Mouse (Mus musculus): Measurements from ENCODE around the gene Dnajc7.

Dnajc7 gene

GRCm38 (mm10) chr11:100561748-100562147 lies 58.2 kb downstream of the Dnajc7 start:
- H3K4me3 ChIP-seq (replicated peaks; ENCODE audit: low read length) = 0 out of 2 replicates have a peak overlapping the region, but pooled peaks have one; percentile 8
- no peaks in the 10 kb centered on the region for H3K27me3 ChIP-seq (ENCODE audit: insufficient read depth, low read length)
- TF ChIP-seq NANOG (IDR thresholded peaks at IDR 0.05; ENCODE audit: borderline replicate concordance, low read length) (no peak), CTCF (conservative IDR thresholded peaks at IDR 0.05; ENCODE audit: low read length) (no peak), POU5F1 (IDR thresholded peaks at IDR 0.05; ENCODE audit: borderline replicate concordance, low read length) (no peak)
- H3K9me3 ChIP-seq (ENCODE audit: low read length) = no peaks in the 10 kb centered on the region
- H3K4me1 ChIP-seq (replicated peaks; ENCODE audit: low read depth, low read length) = peaks cover 88% of the 10 kb centered on the region
- H3K36me3 ChIP-seq (ENCODE audit: insufficient read depth, low read length) = no peaks in the 10 kb centered on the region

GRCm38 (mm10) chr11:100559476-100559875 lies 60.5 kb downstream of the Dnajc7 start:
- Histone ChIP-seq H3K27me3 (ENCODE audit: insufficient read depth, low read length) (no peaks in the 10 kb centered on the region), H3K9me3 (ENCODE audit: low read length) (no peaks in the 10 kb centered on the region), H3K4me3 (replicated peaks; ENCODE audit: low read length) (0 out of 2 replicates have a peak overlapping the region, but pooled peaks have one; percentile 51), H3K4me1 (replicated peaks; ENCODE audit: low read depth, low read length) (peaks cover 93% of the 10 kb centered on the region), H3K36me3 (ENCODE audit: insufficient read depth, low read length) (no peaks in the 10 kb centered on the region)
- TF ChIP-seq POU5F1 (IDR thresholded peaks at IDR 0.05; ENCODE audit: borderline replicate concordance, low read length) (no peak), NANOG (IDR thresholded peaks at IDR 0.05; ENCODE audit: borderline replicate concordance, low read length) (peak; percentile 100)

GRCm38 (mm10) chr11:100557563-100557962 lies 62.4 kb downstream of the Dnajc7 start:
- no peaks in the 10 kb centered on the region for H3K9me3 ChIP-seq (ENCODE audit: low read length)
- peaks cover 91% of the 10 kb centered on the region for H3K4me1 ChIP-seq (replicated peaks; ENCODE audit: low read depth, low read length)

GRCm38 (mm10) chr11:100555583-100555982 lies 64.4 kb downstream of the Dnajc7 start:
- Histone ChIP-seq H3K4me3 (replicated peaks; ENCODE audit: low read length) (peak overlapping the region; percentile 73), H3K4me1 (replicated peaks; ENCODE audit: low read depth, low read length) (peaks cover 90% of the 10 kb centered on the region), H3K9me3 (ENCODE audit: low read length) (no peaks in the 10 kb centered on the region), H3K36me3 (ENCODE audit: insufficient read depth, low read length) (no peaks in the 10 kb centered on the region), H3K27me3 (ENCODE audit: insufficient read depth, low read length) (no peaks in the 10 kb centered on the region)
- TF ChIP-seq CTCF (conservative IDR thresholded peaks at IDR 0.05; ENCODE audit: low read length) = peak; percentile 62
- no peak for TF ChIP-seq POU5F1 (IDR thresholded peaks at IDR 0.05; ENCODE audit: borderline replicate concordance, low read length)
- TF ChIP-seq NANOG (IDR thresholded peaks at IDR 0.05; ENCODE audit: borderline replicate concordance, low read length) = no peak

More at GRCm38 (mm10) chr11:100557563-100557962, 62.4 kb downstream of the Dnajc7 start:
- TF ChIP-seq CTCF (conservative IDR thresholded peaks at IDR 0.05; ENCODE audit: low read length) = no peak
- no peak for TF ChIP-seq POU5F1 (IDR thresholded peaks at IDR 0.05; ENCODE audit: borderline replicate concordance, low read length)
- no peak for TF ChIP-seq NANOG (IDR thresholded peaks at IDR 0.05; ENCODE audit: borderline replicate concordance, low read length)
- Histone ChIP-seq H3K4me3 (replicated peaks; ENCODE audit: low read length) (peak overlapping the region; percentile 32), H3K27me3 (ENCODE audit: insufficient read depth, low read length) (no peaks in the 10 kb centered on the region), H3K36me3 (ENCODE audit: insufficient read depth, low read length) (no peaks in the 10 kb centered on the region)

- Histone ChIP-seq H3K27me3 (ENCODE audit: insufficient read depth, low read length) (no peaks in the 10 kb centered on the region), H3K9me3 (ENCODE audit: low read length) (no peaks in the 10 kb centered on the region), H3K4me3 (replicated peaks; ENCODE audit: low read length) (peak overlapping the region; percentile 39; the same call in 1 of the 2 replicates), H3K4me1 (replicated peaks; ENCODE audit: low read depth, low read length) (peaks cover 92% of the 10 kb centered on the region), H3K36me3 (ENCODE audit: insufficient read depth, low read length) (no peaks in the 10 kb centered on the region)
- TF ChIP-seq CTCF (conservative IDR thresholded peaks at IDR 0.05; ENCODE audit: low read length) (no peak), NANOG (IDR thresholded peaks at IDR 0.05; ENCODE audit: borderline replicate concordance, low read length) (no peak), POU5F1 (IDR thresholded peaks at IDR 0.05; ENCODE audit: borderline replicate concordance, low read length) (no peak)
These were observed 67.1 kb downstream of the Dnajc7 start for GRCm38 (mm10) chr11:100552842-100553241.

- Histone ChIP-seq H3K27me3 (ENCODE audit: insufficient read depth, low read length) (no peaks in the 10 kb centered on the region), H3K4me3 (replicated peaks; ENCODE audit: low read length) (peak overlapping the region; percentile 57), H3K36me3 (ENCODE audit: insufficient read depth, low read length) (no peaks in the 10 kb centered on the region), H3K4me1 (replicated peaks; ENCODE audit: low read depth, low read length) (peaks cover 88% of the 10 kb centered on the region), H3K9me3 (ENCODE audit: low read length) (no peaks in the 10 kb centered on the region)
- TF ChIP-seq POU5F1 (IDR thresholded peaks at IDR 0.05; ENCODE audit: borderline replicate concordance, low read length) (no peak), NANOG (IDR thresholded peaks at IDR 0.05; ENCODE audit: borderline replicate concordance, low read length) (peak; percentile 99)
These were observed 69.9 kb downstream of the Dnajc7 start for GRCm38 (mm10) chr11:100550101-100550500.

GRCm38 (mm10) chr11:100549466-100549865 lies 70.5 kb downstream of the Dnajc7 start:
- peak overlapping the region; percentile 57 for H3K4me3 ChIP-seq (replicated peaks; ENCODE audit: low read length)
- peaks cover 91% of the 10 kb centered on the region for H3K4me1 ChIP-seq (replicated peaks; ENCODE audit: low read depth, low read length)
- no peaks in the 10 kb centered on the region for H3K27me3 ChIP-seq (ENCODE audit: insufficient read depth, low read length)
- TF ChIP-seq POU5F1 (IDR thresholded peaks at IDR 0.05; ENCODE audit: borderline replicate concordance, low read length) (no peak), NANOG (IDR thresholded peaks at IDR 0.05; ENCODE audit: borderline replicate concordance, low read length) (no peak), CTCF (conservative IDR thresholded peaks at IDR 0.05; ENCODE audit: low read length) (no peak)
- H3K36me3 ChIP-seq (ENCODE audit: insufficient read depth, low read length) = no peaks in the 10 kb centered on the region
- no peaks in the 10 kb centered on the region for H3K9me3 ChIP-seq (ENCODE audit: low read length)

GRCm38 (mm10) chr11:100548141-100548540 lies 71.8 kb downstream of the Dnajc7 start:
- Histone ChIP-seq H3K9me3 (ENCODE audit: low read length) (no peaks in the 10 kb centered on the region), H3K36me3 (ENCODE audit: insufficient read depth, low read length) (no peaks in the 10 kb centered on the region), H3K27me3 (ENCODE audit: insufficient read depth, low read length) (no peaks in the 10 kb centered on the region), H3K4me3 (replicated peaks; ENCODE audit: low read length) (no peak overlapping the region), H3K4me1 (replicated peaks; ENCODE audit: low read depth, low read length) (peaks cover 88% of the 10 kb centered on the region)
- TF ChIP-seq POU5F1 (IDR thresholded peaks at IDR 0.05; ENCODE audit: borderline replicate concordance, low read length) = no peak

- H3K4me3 ChIP-seq (replicated peaks; ENCODE audit: low read length) = no peak overlapping the region
- H3K36me3 ChIP-seq (ENCODE audit: insufficient read depth, low read length) = no peaks in the 10 kb centered on the region
- TF ChIP-seq NANOG (IDR thresholded peaks at IDR 0.05; ENCODE audit: borderline replicate concordance, low read length) (no peak), POU5F1 (IDR thresholded peaks at IDR 0.05; ENCODE audit: borderline replicate concordance, low read length) (no peak), CTCF (conservative IDR thresholded peaks at IDR 0.05; ENCODE audit: low read length) (no peak)
- no peaks in the 10 kb centered on the region for H3K9me3 ChIP-seq (ENCODE audit: low read length)
- H3K27me3 ChIP-seq (ENCODE audit: insufficient read depth, low read length) = no peaks in the 10 kb centered on the region
- H3K4me1 ChIP-seq (replicated peaks; ENCODE audit: low read depth, low read length) = peaks cover 78% of the 10 kb centered on the region
These were observed 73.0 kb downstream of the Dnajc7 start for GRCm38 (mm10) chr11:100546955-100547354.

All from E14TG2a.4 (cell line).